Mouse (Mus musculus): ENCODE measurements at regions not wholly inside any gene's neighbourhood (a gene's known extent, or its start where the extent isn't known, plus 50 kb on each side); places are given as distances from the start of the nearest gene placed in this dataset.
A peak's percentile ranks its signal among the peaks of the same experiment; 100 is the strongest.

- H3K4me1 ChIP-seq (ENCODE audit: control insufficient read depth, insufficient read depth, insufficient read length, low read length), result no peaks in the 10 kb centered on the region
- H3K27ac ChIP-seq (ENCODE audit: insufficient read depth, low read depth, low read length), result no peak overlapping the region
- H3K27me3 ChIP-seq (ENCODE audit: control insufficient read depth, insufficient read depth, low read length), result no peaks in the 10 kb centered on the region
- TF ChIP-seq CTCF (IDR thresholded peaks at IDR 0.05; ENCODE audit: extremely low read depth, insufficient read length, insufficient replicate concordance, low read depth, low read length) (no peak), POLR2A (IDR thresholded peaks at IDR 0.05; ENCODE audit: low read depth, low read length) (no peak)
- no peaks in the 10 kb centered on the region for H3K36me3 ChIP-seq (ENCODE audit: control insufficient read depth, insufficient read depth, low read length)
- 61% methylated on average over 8 of the region's 8 CpGs for WGBS
- no peak overlapping the region for H3K4me3 ChIP-seq (ENCODE audit: low read depth, low read length)
Observed at GRCm38 (mm10) chr3:144098762-144099161, 106.3 kb downstream of the Lmo4 start.

GRCm38 (mm10) chr3:144091231-144091630, 113.8 kb downstream of the Lmo4 start:
- Histone ChIP-seq H3K27ac (ENCODE audit: insufficient read depth, low read depth, low read length) (no peak overlapping the region), H3K36me3 (ENCODE audit: control insufficient read depth, insufficient read depth, low read length) (no peaks in the 10 kb centered on the region), H3K4me3 (ENCODE audit: low read depth, low read length) (no peak overlapping the region), H3K27me3 (ENCODE audit: control insufficient read depth, insufficient read depth, low read length) (no peaks in the 10 kb centered on the region), H3K4me1 (ENCODE audit: control insufficient read depth, insufficient read depth, insufficient read length, low read length) (peaks cover 8% of the 10 kb centered on the region; the same call in 1 of the 2 replicates)
- 96% methylated on average over 1 of the region's 1 CpGs for WGBS
- TF ChIP-seq POLR2A (IDR thresholded peaks at IDR 0.05; ENCODE audit: low read depth, low read length), result no peak
- no peak for TF ChIP-seq CTCF (IDR thresholded peaks at IDR 0.05; ENCODE audit: extremely low read depth, insufficient read length, insufficient replicate concordance, low read depth, low read length)

GRCm38 (mm10) chr3:144089790-144090256, 115.2 kb downstream of the Lmo4 start:
- 25% methylated on average over 8 of the region's 8 CpGs for WGBS
- no peaks in the 10 kb centered on the region for H3K27me3 ChIP-seq (ENCODE audit: control insufficient read depth, insufficient read depth, low read length)
- H3K27ac ChIP-seq (ENCODE audit: insufficient read depth, low read depth, low read length), result no peak overlapping the region
- H3K4me3 ChIP-seq (ENCODE audit: low read depth, low read length), result no peak overlapping the region
- peaks cover 8% of the 10 kb centered on the region; the same call in 1 of the 2 replicates for H3K4me1 ChIP-seq (ENCODE audit: control insufficient read depth, insufficient read depth, insufficient read length, low read length)
- H3K36me3 ChIP-seq (ENCODE audit: control insufficient read depth, insufficient read depth, low read length), result no peaks in the 10 kb centered on the region
- no peak for TF ChIP-seq POLR2A (IDR thresholded peaks at IDR 0.05; ENCODE audit: low read depth, low read length)
- no peak for TF ChIP-seq CTCF (IDR thresholded peaks at IDR 0.05; ENCODE audit: extremely low read depth, insufficient read length, insufficient replicate concordance, low read depth, low read length)

- Histone ChIP-seq H3K27ac (ENCODE audit: insufficient read depth, low read depth, low read length) (no peak overlapping the region), H3K36me3 (ENCODE audit: control insufficient read depth, insufficient read depth, low read length) (no peaks in the 10 kb centered on the region), H3K4me1 (ENCODE audit: control insufficient read depth, insufficient read depth, insufficient read length, low read length) (peaks cover 8% of the 10 kb centered on the region; the same call in 1 of the 2 replicates), H3K27me3 (ENCODE audit: control insufficient read depth, insufficient read depth, low read length) (no peaks in the 10 kb centered on the region), H3K4me3 (ENCODE audit: low read depth, low read length) (peak overlapping the region; percentile 9)
- TF ChIP-seq POLR2A (IDR thresholded peaks at IDR 0.05; ENCODE audit: low read depth, low read length) (no peak), CTCF (IDR thresholded peaks at IDR 0.05; ENCODE audit: extremely low read depth, insufficient read length, insufficient replicate concordance, low read depth, low read length) (no peak)
- 22% methylated on average over 18 of the region's 18 CpGs for WGBS
Observed at GRCm38 (mm10) chr3:144088261-144088884, 116.6 kb downstream of the Lmo4 start.

- TF ChIP-seq CTCF (IDR thresholded peaks at IDR 0.05; ENCODE audit: extremely low read depth, insufficient read length, insufficient replicate concordance, low read depth, low read length), result no peak
- TF ChIP-seq POLR2A (IDR thresholded peaks at IDR 0.05; ENCODE audit: low read depth, low read length), result no peak
- H3K36me3 ChIP-seq (ENCODE audit: control insufficient read depth, insufficient read depth, low read length), result no peaks in the 10 kb centered on the region
- no peak overlapping the region for H3K4me3 ChIP-seq (ENCODE audit: low read depth, low read length)
- peaks cover 8% of the 10 kb centered on the region; the same call in 1 of the 2 replicates for H3K4me1 ChIP-seq (ENCODE audit: control insufficient read depth, insufficient read depth, insufficient read length, low read length)
- no peaks in the 10 kb centered on the region for H3K27me3 ChIP-seq (ENCODE audit: control insufficient read depth, insufficient read depth, low read length)
- 27% methylated on average over 7 of the region's 7 CpGs for WGBS
- H3K27ac ChIP-seq (ENCODE audit: insufficient read depth, low read depth, low read length), result no peak overlapping the region
Observed at GRCm38 (mm10) chr3:144087771-144088170, 117.2 kb downstream of the Lmo4 start.

- H3K4me1 ChIP-seq (ENCODE audit: control insufficient read depth, insufficient read depth, insufficient read length, low read length), result peaks cover 8% of the 10 kb centered on the region; the same call in 1 of the 2 replicates
- H3K36me3 ChIP-seq (ENCODE audit: control insufficient read depth, insufficient read depth, low read length), result no peaks in the 10 kb centered on the region
- H3K4me3 ChIP-seq (ENCODE audit: low read depth, low read length), result no peak overlapping the region
- TF ChIP-seq CTCF (IDR thresholded peaks at IDR 0.05; ENCODE audit: extremely low read depth, insufficient read length, insufficient replicate concordance, low read depth, low read length) (no peak), POLR2A (IDR thresholded peaks at IDR 0.05; ENCODE audit: low read depth, low read length) (no peak)
- no peak overlapping the region for H3K27ac ChIP-seq (ENCODE audit: insufficient read depth, low read depth, low read length)
- 81% methylated on average over 3 of the region's 3 CpGs for WGBS
- no peaks in the 10 kb centered on the region for H3K27me3 ChIP-seq (ENCODE audit: control insufficient read depth, insufficient read depth, low read length)
Observed at GRCm38 (mm10) chr3:144086176-144086575, 118.8 kb downstream of the Lmo4 start.

- Histone ChIP-seq H3K27me3 (ENCODE audit: control insufficient read depth, insufficient read depth, low read length) (no peaks in the 10 kb centered on the region), H3K4me1 (ENCODE audit: control insufficient read depth, insufficient read depth, insufficient read length, low read length) (no peaks in the 10 kb centered on the region), H3K4me3 (ENCODE audit: low read depth, low read length) (no peak overlapping the region), H3K27ac (ENCODE audit: insufficient read depth, low read depth, low read length) (no peak overlapping the region), H3K36me3 (ENCODE audit: control insufficient read depth, insufficient read depth, low read length) (no peaks in the 10 kb centered on the region)
- TF ChIP-seq POLR2A (IDR thresholded peaks at IDR 0.05; ENCODE audit: low read depth, low read length) (no peak), CTCF (IDR thresholded peaks at IDR 0.05; ENCODE audit: extremely low read depth, insufficient read length, insufficient replicate concordance, low read depth, low read length) (no peak)
- WGBS, result 85% methylated on average over 3 of the region's 3 CpGs
Observed at GRCm38 (mm10) chr3:144079960-144080359, 125.1 kb downstream of the Lmo4 start.

Data from small intestine, adult 2 months (tissue).